Mouse (Mus musculus) cerebellum, postnatal 4 days (tissue): ENCODE data around the gene Ppbp.

Experiments
- DNase-seq, 2 experiments: peaks; one replicate each; pipeline ENCODE4 v3.0.0; 2022; ENCODE audit warnings: low spot score in 2 of 2, mixed read lengths in 1 of 2

The Ppbp gene

GRCm38 (mm10) chr5:90768218-90768617 is at the start of gene Ppbp:
Gene Ppbp, plus strand, starts transcription at chr5:90768518.
- no peak for DNase-seq

- no peak for DNase-seq
These were observed 45.7 kb upstream of the Ppbp start for GRCm38 (mm10) chr5:90722656-90723055.

DNA sequence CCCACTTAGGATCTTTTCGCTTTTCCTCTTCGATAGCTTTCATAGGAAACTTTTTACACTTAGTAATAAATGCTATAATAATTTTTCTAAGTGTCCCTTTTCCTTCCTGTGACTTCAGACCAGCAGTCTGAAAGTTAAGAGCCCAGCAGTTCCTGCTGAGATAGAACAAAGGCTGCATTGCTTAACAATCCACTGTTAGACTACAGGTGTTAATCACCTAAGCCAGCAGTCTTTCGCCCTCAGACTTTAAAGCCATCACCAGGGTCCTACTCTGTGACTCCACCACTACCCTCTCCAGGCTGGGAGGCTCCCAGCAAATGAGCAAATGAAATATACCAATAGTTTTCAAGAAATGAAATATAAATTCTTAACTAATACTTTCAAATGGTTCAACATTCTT is 40.1 kb upstream of the Ppbp start:
- DNase-seq, result no peak

- DNase-seq, result no peak
These were observed 36.8 kb upstream of the Ppbp start for GRCm38 (mm10) chr5:90731480-90731879.

DNA sequence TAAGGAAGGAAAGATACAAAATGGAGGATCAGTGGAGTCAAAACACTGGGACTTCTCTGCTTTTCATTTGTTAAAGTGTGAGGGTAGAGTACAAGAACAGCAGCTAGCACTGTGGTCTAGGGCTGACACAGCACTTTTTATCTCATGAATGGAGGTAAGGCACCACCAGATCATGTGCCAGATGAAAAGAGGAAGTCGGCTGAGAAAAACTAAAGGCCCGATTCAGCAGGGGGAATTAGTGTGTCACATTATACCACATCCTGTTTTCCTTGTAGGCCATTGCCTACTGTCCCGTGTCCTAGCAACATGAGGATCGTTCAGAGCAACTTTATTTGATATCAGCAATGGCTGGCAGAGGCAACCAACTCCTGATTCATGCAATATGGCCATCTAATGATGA is 26.3 kb upstream of the Ppbp start:
- DNase-seq, result no peak

DNA sequence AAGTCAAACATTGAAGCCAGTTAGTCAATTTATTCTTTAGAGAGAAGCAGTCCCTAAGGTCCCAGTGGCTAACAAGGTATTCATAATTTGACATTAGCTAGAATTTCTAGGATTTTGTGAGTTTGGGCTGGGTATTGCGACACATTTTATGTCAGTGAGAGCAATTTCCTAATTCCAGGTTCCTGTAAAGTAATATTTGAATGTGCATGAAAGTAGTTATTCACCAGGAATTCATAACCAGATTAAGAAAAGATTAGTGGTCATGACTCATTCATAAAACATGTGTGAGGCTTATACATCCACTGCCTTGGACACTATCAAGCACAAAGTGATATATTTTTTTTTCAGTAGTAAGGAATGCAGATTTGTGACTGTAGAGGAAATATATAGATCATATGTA is 14.4 kb upstream of the Ppbp start:
- no peak for DNase-seq

GRCm38 (mm10) chr5:90758020-90758605 is 10.2 kb upstream of the Ppbp start:
- no peak for DNase-seq

DNA sequence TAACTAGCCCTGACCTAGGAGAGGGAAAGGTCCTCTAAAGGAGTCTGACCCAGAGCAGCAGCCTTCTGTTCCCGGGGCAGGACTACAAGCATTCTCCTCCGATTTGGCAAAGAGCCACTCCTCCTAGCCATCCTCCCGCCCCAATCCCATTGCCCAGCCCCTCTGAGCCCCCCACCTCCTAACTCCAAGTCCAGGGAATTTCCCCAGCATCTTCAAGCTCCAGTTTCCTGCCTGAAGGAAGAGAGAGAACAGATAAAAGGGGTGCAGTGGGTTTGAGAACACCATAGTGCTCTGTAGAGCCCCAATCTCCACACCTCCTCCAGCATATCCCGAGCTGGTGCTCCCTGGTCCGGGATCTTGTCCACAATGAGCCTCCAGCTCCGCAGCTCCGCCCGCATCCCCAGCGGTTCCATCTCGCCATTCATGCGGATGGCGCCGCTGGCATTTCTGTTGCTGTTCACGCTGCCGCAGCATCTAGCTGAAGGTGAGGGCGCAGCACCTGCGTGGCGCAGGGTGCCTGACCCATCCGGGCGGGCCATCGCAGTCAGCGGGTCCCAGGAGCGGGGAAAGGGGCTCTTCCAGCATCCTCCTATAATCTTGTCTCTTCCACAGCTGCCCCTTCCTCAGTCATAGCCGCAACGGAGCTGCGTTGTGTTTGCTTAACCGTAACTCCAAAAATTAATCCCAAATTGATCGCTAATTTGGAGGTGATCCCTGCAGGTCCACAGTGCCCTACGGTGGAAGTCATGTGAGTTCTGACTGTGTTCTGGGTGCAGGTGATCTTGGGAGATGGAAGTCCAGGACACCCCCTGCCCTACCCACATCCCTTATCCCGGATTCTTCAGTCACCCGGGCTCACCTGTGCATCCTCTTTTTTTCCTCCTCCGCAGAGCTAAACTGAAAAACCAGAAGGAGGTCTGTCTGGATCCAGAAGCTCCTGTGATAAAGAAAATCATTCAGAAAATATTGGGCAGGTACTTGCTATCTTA is 8.9 kb upstream of the Ppbp start, which contains the start of gene Cxcl5:
TSS of gene Cxcl5 (plus strand) at position 284 of the 989 bp plus-strand sequence.
- DNase-seq, result peak in 1 of 2 experiments; percentile 11

DNA sequence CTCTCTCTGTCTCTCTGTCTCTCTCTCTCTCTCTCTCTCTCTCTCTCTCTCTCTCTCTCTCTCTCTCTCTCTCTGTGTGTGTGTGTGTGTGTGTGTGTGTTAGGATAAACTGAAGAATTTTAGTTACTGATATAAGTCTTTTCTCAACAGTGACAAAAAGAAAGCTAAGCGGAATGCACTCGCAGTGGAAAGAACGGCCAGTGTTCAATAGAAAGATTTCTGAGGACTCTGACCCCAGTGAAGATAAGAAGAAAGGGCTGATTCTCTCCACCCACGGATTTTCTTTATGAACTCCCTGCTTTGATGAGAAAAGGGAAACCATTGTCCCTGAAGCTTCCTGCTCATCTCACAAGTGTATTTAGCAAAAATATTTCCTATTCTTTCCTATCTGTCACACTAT is 8.0 kb upstream of the Ppbp start:
- DNase-seq, result no peak

- DNase-seq, result no peak
These were observed 7.5 kb upstream of the Ppbp start for GRCm38 (mm10) chr5:90760844-90761243.

DNA sequence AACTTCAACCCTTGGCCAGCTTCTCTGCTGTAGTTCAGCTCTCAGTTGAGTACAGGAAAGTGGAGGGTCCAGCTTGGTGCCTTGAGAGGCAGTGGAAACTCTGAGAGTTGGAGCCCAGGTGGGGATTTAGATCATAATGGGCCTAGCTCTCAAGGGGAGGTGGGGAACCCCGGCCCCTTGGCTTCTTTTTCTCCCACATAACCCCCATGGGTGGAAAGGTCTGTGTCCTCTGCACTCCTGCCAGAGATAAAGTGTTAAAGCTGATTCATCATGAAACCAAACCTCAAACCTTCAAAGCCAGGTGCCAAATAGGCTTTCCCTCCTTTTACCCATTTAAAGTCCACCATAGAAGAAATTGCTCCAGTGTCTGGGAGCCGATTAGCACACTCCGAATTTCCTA is 6.5 kb upstream of the Ppbp start:
- no peak for DNase-seq

DNA sequence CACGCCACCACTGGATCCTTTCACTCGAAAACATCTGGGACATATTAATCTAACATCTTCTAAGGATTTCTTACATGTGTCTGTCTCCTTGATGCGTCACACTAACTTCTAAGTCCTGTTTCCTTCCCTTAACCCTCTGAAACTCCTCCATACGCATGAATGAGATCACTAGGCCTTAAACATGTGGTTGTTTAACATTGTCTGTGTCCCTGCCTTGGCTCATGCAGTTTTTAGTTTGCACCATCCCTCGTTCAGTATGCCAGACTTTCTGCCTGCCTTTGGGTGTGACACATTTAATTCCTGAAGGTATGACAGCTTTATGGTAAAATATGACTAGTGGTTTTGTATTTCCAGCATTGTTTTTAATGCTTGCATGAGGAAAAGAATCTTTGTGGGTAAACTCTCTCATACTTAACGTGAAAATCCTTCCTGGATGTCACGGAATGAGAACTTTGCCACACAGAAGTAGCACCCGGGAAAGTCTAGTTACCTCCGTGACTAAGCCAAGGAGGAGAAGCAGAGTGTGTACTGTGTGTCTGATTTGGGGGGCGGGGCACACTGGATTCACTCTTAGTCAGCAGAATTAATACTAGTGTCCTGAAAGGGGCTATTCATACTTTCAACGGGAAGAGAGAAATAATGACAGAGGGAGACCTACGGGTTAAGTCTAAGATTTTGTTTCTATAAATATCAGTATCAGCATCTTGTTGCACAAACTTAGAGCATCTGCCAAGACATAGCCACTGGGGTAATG is 4.2 kb upstream of the Ppbp start:
- no peak for DNase-seq

GRCm38 (mm10) chr5:90765821-90766606 is 2.3 kb upstream of the Ppbp start:
- no peak for DNase-seq

GRCm38 (mm10) chr5:90771369-90771768 is 3.1 kb downstream of the Ppbp start:
- no peak for DNase-seq

DNA sequence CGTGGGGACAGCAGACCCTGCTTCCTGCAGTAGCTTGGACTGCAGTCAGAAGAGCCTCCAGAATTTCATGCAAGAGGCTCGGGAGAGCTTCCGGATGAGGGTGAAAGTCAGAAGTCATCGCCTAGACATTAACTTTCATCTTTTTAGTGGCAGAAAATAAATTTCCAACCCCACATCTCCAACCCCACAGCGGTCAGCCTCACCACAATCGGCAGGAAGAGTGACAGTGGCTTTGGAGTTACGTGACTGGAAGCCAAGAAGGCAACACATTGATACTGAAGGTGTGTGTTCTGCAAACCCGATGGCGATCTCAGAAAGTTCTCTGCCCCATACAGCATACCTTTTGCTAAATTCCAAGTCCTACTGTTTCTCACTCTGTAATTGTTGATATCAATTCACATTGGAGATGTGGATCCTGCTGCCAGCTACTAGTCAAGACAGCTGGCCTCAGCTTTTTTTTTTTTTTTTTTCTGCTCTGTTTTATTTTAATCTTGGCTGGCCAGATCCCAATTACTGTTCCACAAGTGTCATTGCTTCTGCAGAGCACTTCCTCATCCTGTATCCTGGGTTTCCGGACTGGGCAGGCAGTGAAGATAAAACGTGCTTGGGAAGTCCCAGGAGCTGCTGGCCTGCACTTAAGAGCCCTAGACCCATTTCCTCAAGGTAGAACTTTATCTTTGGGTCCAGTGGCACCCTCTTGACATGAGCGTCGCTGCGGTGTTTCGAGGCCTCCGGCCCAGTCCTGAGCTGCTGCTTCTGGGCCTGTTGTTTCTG is 3.7 kb downstream of the Ppbp start, which contains the start of gene Pf4:
TSS of gene Pf4 (plus strand) at position 556 of the 774 bp plus-strand sequence.
- DNase-seq, result no peak

- DNase-seq, result no peak
These were observed 7.2 kb downstream of the Ppbp start for GRCm38 (mm10) chr5:90775562-90775961.

GRCm38 (mm10) chr5:90777621-90778020 is 9.3 kb downstream of the Ppbp start:
- DNase-seq, result no peak

- no peak for DNase-seq
These were observed 10.5 kb downstream of the Ppbp start for GRCm38 (mm10) chr5:90778856-90779255.

GRCm38 (mm10) chr5:90783697-90784096 is 15.4 kb downstream of the Ppbp start:
- no peak for DNase-seq
